Mouse (Mus musculus) frontal cortex, postnatal 25 days (tissue): Measurements from ENCODE around the gene St3gal2.
"Not testable (repeated sequence)": the region's sequence is repeated elsewhere in the genome, so short reads cannot be mapped to it uniquely, and the experiment has no call there.

Experiments used
- DNase-seq, 2 experiments: peaks; one replicate each; pipeline ENCODE4 v3.0.0; 2022; ENCODE audit warnings: low spot score in 2 of 2

The St3gal2 gene

DNA sequence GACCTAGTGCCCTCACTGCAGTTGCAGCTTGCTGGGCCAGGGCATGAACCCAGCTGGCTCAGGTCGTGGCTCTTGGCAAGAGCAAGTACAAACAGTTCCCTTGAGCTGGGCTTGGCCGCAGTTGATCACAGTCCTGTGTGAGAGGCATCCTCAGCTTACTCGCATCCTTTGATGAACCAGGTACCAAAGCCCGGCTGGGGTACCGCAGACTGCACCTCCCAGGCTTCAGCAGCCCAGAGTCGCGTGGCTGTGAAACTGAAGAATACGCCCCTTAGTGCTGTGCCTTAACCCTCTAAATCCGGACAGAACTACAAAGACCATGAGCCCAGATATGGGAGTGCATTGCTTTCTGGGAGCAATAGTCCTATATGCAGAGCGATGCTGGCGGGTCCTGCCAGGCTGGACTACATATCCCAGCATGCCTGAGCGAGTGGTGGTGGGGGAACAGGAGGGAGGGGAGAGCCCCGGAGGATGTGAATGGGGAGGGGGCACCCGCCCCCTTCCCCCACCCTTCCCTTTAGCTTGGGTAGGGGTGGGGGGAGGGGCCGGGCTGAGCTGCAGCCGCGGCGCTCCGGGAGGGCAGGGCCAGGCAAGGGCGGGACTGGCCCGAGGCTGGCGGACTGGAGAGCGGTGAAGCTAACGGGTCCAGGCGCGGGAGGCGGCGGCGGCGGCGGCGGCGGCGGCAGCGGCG is at the start of gene St3gal2:
Gene St3gal2, plus strand, starts transcription at position 582 of the 691 bp plus-strand sequence.
- DNase-seq = peak; percentile 59 to 81

DNA sequence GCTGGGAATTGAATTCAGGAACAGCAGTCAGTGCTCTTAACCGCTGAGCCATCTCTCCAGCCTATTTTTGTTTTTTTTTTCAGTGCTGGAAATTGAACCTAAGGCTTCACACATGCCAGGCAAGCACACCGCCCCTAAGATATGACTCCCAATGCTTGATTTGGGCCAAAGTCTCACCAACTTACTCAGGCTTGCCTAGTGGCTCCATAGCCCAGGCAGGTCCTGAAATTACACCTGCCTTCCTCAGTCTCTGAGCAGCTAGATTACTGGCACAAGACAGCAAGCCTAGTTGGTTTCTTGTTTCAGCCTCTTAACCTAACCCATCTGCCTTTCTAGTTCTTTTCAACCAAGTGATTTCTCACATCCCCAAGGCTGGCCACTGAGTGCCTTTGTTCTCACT is 49.2 kb upstream of the St3gal2 start:
- DNase-seq = no peak

DNA sequence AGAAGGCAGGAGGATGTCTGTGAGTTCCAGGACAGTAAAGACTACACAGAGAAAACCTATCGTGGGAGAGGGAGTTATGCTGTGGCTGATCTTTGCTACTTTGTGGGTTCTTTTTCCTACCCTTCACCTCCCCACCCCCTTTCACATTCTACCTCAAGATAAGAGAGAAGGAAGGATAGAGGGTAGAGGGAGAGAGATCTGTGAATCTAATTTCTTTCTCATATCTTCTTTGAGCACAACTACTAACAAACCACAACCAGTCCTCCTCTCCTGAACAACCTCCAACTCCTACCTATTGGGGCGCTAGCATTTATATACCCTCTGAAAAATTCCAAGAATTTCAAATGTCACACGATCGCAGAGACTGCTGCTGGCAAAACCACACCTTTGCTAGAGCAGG is 41.9 kb upstream of the St3gal2 start:
- no peak for DNase-seq

DNA sequence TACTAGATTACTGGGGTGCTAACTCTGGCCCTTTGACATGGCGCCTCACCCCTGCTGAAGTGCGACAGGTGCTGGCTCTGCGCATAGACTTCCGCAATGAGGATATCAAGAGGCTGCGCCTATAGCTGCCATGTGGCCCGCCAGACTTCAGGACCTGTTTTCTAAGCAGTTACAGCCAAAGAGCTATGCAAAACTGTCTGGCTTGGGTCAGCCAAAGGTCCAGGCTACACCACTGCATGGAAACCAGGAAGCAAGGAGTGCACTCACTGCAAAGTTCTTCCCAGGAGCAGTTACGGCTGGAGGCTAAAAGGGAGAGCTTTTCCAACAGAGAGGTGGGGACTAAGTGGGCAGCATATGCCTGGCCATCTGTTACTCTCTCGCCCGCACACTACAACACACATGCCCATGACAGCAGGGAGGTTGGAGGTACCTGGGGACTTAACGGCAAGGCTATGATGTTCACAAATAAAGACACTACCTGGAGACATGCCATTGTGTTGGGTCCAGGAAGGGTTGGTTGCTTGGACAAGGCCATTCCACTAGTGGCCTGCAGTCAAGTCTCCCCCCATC is 37.9 kb upstream of the St3gal2 start:
- no peak for DNase-seq

DNA sequence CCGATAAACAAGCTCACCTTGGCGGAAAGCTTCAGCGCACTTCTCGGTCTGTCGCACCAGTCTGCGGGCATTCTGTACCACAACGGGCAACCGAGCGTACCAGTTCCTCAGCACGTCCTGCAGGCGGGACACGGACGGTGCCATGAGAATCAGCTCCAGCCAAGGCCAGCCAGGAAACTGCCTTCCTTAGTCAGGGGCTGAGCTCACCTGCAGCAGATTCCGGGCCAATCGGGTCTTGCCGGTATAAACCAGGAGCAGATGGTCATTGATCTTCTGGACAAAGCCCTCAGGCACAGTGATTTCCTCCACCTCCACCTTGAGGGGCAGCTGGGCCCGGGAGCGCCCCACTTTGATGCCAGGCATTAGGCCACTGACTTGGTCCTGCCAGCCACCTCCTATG is 35.9 kb upstream of the St3gal2 start:
- DNase-seq = no peak

DNA sequence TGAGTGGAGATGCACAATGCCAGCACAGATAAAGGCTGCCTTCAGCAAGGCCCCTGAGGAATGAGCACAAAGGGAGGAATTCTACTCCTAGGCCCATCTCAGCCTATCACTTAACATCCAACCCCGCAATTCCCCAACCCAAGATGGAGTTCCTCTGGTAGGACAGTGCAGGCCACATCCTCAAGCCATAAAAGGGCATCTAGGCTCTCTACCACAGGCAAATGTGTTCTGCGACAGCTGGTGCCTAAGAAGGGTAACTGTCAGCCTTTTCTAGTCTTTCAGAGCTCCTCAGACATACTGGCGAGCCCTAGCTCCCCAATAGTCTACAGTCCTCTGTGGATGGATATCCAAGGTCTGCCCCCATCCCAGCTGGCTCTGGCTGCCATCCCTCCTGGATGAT is 33.1 kb upstream of the St3gal2 start:
- no peak for DNase-seq

DNA sequence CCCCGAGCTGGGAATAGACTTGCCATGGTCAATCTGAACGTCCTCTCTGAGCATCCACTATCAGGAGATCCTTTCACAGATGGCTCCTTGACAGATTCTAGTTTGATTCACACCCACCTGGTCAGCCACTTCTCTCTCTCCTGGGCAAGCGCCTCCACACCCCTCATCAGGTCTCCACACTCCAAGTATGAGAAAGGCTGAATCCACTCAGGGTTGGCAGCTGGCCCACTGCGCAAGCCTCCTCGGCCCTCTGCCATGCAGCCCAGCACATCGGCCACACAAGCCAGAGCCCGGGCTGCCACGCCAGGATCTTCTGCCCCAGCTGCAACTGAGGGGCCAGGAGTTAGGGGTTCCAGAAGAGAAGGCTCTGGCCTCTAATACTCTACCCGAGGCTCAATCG is 32.2 kb upstream of the St3gal2 start:
- no peak for DNase-seq

DNA sequence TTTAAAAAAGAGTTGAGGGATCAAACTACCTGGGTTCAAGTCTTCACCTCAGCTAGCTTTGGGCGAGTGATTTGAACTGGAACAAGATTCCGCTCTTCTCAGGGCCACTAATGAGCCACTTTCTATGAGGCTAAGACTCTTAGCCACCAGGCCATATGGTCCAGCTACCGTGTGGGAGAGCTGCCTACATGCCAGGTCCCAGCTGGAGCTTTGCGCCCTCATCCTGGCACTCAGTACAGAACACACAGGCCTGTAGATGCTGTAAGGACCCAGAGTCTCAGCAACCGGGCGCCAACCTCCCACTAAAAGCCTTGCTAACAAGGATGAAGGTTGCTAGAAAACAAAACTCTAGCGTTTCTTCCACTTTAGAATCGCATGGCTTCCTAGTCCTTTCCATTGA is 31.3 kb upstream of the St3gal2 start:
- DNase-seq = no peak

DNA sequence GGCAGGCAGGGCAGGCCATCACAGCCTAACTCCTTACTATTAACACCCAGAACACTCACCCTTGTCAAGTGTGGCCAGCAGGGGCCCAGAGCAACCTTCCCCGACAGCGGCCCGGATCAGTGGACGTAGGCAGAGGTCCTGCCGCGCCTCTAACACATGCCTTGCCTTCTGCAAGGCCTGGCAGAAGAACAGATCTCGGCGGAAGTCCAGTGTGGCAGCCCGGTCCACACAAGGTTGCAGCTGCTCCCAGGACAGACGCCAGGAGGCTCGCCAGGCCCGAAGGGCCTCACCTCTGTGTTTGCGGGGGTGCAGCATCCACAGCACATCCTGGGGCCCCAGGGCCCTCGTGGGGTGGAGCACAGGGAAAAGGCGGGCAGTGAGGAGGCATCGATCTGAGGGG is 30.9 kb upstream of the St3gal2 start:
- DNase-seq = no peak

DNA sequence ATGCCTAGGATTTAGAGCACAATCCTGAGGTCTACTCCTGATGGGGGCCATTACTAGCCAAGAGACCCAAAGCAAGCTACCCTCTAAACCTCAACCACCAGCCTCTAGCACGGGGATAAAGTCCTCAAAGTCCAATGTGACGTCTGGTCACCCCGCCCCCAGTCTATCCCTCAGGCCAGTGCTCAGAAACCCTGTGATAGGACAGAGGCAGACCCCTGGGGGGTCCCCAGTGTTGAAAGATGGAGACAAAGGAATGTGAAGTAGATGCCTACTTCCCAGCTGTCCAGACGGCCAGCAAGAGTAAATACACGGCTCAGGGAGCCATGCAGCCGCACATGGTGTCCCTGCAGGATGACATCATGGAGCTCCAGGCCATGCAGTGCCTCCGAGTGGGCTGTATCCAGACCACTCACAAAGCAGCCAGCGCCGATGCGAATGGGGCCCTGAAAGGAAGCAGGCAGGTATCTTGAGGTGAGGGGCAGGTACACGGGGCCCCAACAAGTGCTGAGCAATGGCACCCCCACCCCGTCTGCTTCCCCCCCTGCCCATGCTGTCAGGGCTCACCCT is 29.7 kb upstream of the St3gal2 start:
- DNase-seq = no peak

DNA sequence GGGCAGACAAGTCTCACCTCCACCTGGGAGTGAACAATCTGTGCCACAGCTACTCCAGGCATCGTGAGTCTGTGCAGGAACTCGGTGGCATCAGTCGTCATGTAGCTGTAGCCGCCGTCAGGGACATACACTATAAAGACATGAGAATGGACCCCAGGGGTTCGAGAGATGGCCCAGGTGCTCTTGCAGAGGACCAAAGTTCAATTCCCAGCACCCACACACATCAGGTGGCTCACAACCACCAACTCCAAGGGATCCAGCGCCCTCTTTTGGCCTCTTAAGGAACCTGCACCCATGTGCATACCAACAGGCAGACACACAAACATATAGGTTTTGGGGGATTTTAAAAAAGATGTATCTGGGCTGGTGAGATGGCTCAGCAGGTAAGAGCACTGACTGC is 27.7 kb upstream of the St3gal2 start:
- DNase-seq = no peak

DNA sequence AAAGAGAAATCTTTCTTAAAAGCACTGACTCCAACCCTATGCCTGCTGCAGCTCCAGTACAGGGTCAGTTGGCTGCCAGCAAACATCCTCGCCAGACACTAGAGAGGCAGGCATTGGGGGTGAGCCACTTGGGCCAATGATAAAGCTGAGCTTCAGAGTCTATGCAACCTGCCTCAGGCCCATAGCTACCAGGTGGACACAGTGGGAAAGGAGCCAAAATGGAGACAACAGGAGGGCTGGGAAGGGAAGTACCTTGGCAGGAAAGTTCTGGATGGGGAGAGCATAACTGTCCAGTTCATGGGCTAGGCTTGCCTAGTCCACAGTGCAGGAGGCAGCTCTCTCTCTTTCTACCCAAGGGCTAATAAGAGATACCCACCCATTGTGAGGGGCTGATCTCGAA is 26.8 kb upstream of the St3gal2 start:
- DNase-seq = no peak

DNA sequence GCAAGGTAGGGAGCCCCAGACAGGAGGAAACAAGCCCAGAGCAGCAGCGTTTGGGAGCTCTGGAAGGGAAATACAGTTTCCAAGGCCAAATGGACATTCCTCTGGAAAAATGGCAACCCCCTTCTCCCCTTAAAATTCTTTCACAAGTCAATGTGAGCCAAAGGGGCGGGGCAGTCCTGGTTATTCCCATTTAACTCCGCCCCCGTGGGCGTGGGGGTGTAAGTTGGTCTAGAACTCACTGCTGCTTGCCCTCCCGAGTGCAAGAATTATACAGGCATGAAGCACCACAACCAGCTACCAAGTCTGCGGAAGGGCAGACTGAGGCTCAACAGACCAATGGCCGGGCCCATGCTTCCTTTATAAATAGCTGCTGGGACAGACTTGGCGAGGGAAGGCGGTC is 24.9 kb upstream of the St3gal2 start:
- DNase-seq = no peak

DNA sequence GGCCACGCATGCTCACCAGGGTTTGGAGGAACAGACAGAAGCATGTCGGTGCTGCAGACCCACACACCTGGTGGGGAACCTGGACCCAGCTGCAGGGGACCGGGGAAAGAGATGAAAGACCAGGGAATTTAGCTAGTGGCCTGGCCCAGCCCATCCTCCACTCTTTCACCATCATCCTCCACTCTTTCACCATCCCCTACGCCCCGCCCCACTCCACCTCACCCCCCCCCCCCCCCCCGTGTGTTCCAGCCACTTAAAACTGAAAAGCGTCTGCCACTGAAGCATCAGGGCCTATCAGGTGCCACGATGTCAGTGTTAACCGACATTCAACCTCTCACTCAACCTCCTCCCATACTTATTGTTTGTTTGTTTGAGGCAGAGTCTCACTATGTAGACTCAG is 24.5 kb upstream of the St3gal2 start:
- DNase-seq = no peak

DNA sequence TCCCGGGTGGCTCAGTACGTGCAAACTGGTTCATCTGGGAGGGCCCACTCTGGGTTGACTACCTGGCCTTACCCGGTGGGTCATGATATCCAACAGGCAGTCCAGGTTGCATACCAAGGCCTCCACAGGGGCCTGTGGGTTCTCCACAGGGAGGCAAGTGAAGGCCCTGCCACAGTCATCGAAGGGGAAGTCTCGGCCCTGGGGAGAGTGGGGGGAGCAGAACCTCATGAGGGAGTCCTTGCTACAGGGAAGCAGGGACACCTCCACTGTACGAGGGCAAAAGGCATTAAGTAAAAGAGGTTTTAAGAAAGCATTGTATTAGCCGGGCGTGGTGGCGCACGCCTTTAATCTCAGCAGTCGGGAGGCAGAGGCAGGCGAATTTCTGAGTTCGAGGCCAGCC is 23.9 kb upstream of the St3gal2 start:
- no peak for DNase-seq

DNA sequence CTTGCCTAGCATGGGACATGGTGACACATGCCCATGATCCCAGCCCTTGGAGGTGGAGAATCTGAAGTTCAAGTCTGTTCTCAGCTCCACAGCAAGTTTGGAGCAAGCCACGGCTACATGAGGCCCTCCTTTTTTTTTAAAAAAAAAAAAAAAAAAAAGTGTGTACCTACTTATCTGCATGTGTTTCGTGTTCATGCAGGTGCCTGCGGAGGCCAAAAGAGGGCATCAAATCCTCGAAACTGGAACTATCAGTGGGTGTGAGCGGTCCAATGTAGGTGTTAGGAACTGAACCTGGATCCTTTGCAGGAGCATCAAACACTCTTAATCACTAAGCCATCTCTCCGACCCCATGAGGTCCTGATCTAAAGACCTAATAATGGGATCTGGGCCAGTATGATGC is 22.2 kb upstream of the St3gal2 start:
- no peak for DNase-seq

DNA sequence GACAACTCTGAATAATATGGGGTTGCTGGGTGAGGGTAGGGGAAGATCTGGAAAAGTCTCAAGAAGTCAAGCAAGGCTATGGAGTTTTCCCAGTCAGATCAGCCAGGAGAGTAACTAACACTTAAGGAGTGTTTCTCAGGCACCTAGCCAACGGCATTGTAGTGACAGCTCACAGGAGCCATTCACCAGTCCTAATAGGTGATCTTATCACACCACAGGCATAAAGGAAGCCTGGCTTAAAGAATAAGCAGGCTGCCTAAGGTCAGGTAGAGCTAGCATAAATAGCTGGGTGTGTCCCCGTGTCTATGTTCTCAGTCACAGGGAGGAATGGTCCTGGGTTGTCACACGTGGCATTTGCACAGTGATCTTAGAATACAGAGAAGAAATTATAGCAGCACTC is 18.7 kb upstream of the St3gal2 start:
- no peak for DNase-seq

DNA sequence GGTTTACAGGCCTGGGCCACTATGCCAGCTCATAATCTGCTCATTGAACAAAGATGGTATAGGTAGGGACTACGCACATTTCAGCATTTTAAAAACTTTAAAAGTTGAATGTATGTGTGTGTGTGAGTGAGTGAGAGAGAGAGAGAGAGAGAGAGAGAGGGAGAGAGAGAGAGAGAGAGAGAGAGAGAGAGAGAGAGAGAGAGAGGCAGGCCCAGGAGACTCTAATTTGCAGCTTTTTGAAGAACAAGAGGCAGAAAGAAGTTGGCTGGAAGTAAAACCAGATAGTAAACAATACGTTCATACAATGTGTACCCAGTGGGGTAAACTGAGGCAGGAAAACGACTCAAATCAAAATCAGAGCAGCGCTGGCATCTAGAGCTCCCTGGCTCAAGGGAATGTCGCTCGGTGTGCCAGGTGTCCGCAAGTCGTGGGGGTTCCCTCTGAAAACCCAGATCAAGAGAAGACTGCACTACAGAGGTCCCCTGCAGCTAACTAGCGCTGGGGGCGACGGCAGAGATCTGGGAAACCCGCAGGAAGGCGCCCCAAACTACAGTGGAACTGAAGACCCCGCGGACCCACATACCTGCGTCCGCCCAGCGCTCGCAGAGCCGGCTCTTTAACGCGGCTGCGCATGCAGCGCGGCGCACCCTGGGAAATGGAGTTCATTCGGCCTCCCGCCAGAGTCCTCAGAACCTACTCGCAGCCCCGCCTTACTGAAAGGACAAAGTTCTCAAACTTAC is 17.7 kb upstream of the St3gal2 start, which contains the start of gene Fuk:
Gene Fuk, minus strand, starts transcription at position 650 of the 740 bp plus-strand sequence.
- DNase-seq = peak; percentile 64 to 72

DNA sequence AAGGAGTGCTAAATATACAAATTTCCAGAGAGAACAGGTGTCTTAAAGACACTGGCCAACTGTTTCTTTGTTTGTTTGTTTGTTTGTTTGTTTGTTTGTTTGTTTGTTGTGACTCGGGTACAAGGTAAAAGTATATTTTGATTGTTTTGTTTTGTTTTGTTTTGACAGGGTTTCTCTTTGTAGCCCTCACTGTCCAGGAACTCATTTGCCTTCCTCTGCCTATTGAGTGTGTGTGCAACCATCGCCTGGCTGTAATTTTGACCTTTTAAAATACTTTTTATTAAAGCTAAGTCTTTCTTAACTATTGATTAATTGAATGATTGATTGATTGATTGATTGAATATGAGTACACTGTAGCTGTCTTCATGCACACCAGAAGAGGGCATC is 17.1 kb upstream of the St3gal2 start:
- no peak for DNase-seq

DNA sequence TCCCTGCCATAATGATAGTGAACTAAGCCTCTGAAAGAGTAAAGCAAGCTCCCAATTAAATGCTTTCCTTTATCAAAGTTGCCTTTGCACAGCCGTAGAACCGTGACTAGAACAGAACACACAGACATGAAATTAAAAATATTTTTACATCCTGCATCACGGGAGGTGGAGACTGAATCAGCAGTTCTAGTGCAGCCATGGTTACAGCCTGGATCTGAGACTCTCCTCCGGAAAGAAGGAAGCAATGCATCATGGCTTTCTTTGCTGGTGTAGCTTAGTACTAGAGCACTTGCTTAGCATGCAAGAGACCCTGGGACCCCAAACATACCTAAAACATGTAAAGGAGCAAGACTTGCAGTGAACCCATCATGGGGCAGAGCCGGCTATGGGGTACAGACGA is 14.3 kb upstream of the St3gal2 start:
- DNase-seq = no peak

DNA sequence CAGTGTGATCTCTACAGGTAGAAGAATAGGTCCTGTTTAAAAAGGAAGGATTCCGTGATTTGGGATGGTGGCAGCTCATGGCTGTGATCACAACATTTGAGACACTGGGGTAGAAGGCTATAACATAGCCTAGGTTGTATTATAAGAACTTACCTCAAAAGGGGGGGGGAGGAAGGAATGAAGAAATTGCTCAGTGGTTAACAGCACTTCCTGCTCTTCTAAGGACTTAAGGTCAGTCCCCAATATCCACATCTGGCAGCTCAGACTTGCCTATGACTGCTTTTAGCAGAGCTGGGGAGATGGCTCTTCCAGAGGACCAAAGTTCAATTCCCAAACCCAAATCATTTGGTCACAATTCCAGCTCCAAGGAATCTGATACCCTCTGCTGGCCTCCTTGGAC is 13.0 kb upstream of the St3gal2 start:
- no peak for DNase-seq

DNA sequence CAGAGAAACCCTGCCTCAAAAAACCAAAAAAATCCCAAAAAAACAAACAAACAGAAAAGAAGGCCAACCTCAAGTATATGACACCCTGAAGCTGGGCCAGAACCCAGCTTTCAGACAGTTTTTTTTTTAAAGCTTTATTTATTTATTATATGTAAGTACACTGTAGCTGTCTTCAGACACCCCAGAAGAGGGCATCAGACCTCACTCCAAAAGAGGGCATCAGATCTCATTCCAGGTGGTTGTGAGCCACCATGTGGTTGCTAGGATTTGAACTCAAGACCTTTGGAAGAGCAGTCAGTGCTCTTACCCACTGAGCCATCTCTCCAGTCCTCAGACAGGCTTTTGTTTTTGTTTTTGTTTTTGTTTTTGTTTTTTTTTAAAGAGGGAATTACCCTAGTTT is 9.9 kb upstream of the St3gal2 start:
- not testable (repeated sequence) for DNase-seq
